Mouse (Mus musculus) limb, embryonic 13.5 days (tissue): Measurements from ENCODE around the gene Xrcc4. TPM values are rescaled to one million over a fixed set of nuclear protein-coding genes. Genes with fewer than 3 reads are reported as not detected.

Experiments used
- ATAC-seq: fragments of 200-750 bp; cut with Nextera tagmentation; 2 replicates; pipeline ENCODE4 v1.8.0; 2017; ENCODE audit warnings: low read depth, moderate number of reproducible peaks, moderate TSS enrichment; ENCODE audit not compliant: low FRiP score
- H3K27ac ChIP-seq: fragments of 300-500 bp; sonication (generic); 2 replicates; pipeline ENCODE4 v1.5.1; 2015; ENCODE audit warnings: inconsistent platforms, mild to moderate bottlenecking, moderate library complexity
- H3K27me3 ChIP-seq: fragments of 300-500 bp; sonication (generic); 2 replicates; pipeline ENCODE4 v1.6.1; 2015; ENCODE audit warnings: mild to moderate bottlenecking, inconsistent platforms
- H3K36me3 ChIP-seq: fragments of 300-500 bp; sonication (generic); 2 replicates; pipeline ENCODE4 v1.6.1; 2015; ENCODE audit warnings: inconsistent platforms, mild to moderate bottlenecking, moderate library complexity
- H3K4me1 ChIP-seq: fragments of 300-500 bp; sonication (generic); 2 replicates; pipeline ENCODE4 v1.6.1; 2015; ENCODE audit warnings: inconsistent platforms
- H3K4me2 ChIP-seq: fragments of 300-500 bp; sonication (generic); replicated peaks from 2 replicates; pipeline ENCODE4 v1.6.1; 2015; ENCODE audit warnings: inconsistent platforms, mild to moderate bottlenecking, moderate library complexity
- H3K4me3 ChIP-seq: fragments of 300-500 bp; sonication (generic); 2 replicates; pipeline ENCODE4 v1.5.1; 2015; ENCODE audit warnings: moderate library complexity, mild to moderate bottlenecking, inconsistent platforms
- H3K9ac ChIP-seq: fragments of 300-500 bp; sonication (generic); 2 replicates; pipeline ENCODE4 v1.6.1; 2015; ENCODE audit warnings: mild to moderate bottlenecking, inconsistent platforms
- H3K9me3 ChIP-seq: fragments of 300-500 bp; sonication (generic); 2 replicates; pipeline ENCODE4 v1.6.1; 2016; ENCODE audit warnings: inconsistent platforms
- WGBS: fragments of 180-500 bp; shearing (Covaris S2); methylation state at CpG from one replicate; pipeline ENCODE4 v1.1.7; 2015; 5-methylcytosine and 5-hydroxymethylcytosine counted together
- polyA plus RNA-seq: library from polyadenylated mRNA; unstranded; fragments of >200 nt; fragmentation: Nextera tagmentation; extraction: Ambion mirVana; gene quantifications from 2 replicates; pipeline ENCODE4 v1.2.1, GENCODE M21; 2015

The Xrcc4 gene
- polyA plus RNA-seq, 1 experiment from 2014 or later: 12.7 TPM

- Histone ChIP-seq H3K9ac (peak within 1 kb of the TSS; percentile 94), H3K36me3 (no peaks in the 10 kb centered on the region), H3K4me3 (peak within 1 kb of the TSS; percentile 80), H3K9me3 (no peaks in the 10 kb centered on the region), H3K27me3 (no peaks in the 10 kb centered on the region), H3K4me1 (peaks cover 24% of the 10 kb centered on the region), H3K4me2 (peak within 1 kb of the TSS; percentile 85), H3K27ac (peak within 1 kb of the TSS; percentile 96)
- WGBS: under 1% methylated on average over 40 of the region's 40 CpGs
- peak; percentile 68 for ATAC-seq
These were observed 347.4 kb downstream of the Xrcc4 start, which contains the start of gene Vcan for GRCm38 (mm10) chr13:89741766-89742685. TSS of gene Vcan (minus strand) at chr13:89742509.

DNA sequence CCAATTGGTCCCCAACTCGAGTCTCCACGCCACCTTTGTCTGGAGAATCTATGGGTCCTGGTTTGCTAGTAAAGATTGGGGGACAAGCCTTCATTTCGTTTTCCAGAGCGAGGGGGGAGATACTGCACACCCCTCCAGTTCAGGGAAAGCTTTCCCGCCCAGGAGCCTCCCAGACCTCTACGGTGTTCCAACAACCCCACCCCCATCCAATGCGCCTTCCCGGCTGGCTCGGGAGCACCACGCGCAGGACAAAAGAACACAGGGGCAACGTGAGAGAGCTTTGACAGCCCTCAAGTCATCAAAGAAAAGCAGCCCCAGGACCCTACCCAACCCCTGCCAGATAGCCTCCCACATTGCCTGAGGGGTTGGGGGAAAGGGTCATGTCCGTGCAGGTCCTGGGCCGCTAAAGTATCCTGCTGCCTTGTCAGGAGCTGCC is 348.3 kb downstream of the Xrcc4 start:
- Histone ChIP-seq H3K9me3 (no peaks in the 10 kb centered on the region), H3K36me3 (no peaks in the 10 kb centered on the region), H3K4me2 (peak overlapping the region; percentile 85), H3K27me3 (no peaks in the 10 kb centered on the region), H3K4me1 (peaks cover 25% of the 10 kb centered on the region), H3K9ac (peak overlapping the region; percentile 94), H3K27ac (peak overlapping the region; percentile 96), H3K4me3 (peak overlapping the region; percentile 80)
- ATAC-seq: peak; percentile 42
- WGBS: under 1% methylated on average over 14 of the region's 14 CpGs

DNA sequence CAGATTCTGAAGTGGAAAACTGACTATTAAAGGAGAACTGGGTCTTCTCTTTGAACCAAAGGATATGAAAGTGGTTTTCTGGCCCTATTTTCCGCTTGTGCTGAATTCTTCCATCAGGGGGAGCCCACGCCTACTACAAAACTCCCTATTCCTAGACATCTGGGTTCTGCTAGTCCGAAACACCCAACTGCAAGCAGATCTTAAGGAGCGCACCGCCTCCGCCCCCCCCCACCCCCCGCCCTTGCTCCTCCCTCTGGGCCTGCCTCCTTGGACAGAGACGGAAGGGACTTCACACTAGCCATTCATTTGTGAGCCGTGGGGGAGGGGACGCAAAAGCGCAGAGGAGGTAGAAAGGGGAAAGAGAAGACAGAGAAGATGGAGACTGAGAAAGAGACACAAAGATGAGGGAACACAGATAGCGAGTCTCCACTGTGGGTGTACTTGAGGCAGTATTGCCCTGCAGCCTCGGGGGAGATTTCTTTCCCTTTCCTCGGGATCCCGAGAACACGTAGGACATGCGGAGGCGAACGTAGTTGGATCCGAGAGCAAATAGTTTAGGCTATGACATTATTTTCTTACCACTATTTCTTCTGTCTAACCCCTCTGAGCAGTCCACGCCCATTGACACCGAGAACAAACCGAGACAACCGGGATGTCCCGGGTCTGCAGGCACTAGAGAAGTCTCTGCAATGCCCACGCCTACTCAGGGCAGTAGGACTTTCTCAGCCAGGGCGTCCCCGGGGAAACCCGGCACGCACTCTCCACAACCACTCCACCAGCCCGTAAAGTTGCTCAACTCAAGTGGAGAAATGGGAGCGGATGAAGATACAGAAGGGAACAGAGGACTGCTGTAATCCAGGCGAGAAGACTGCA is 348.9 kb downstream of the Xrcc4 start:
- under 1% methylated on average over 33 of the region's 33 CpGs for WGBS
- no peaks in the 10 kb centered on the region for H3K9me3 ChIP-seq
- H3K4me2 ChIP-seq: peak overlapping the region; percentile 85

GRCm38 (mm10) chr13:89739696-89740242 is 349.6 kb downstream of the Xrcc4 start:
- ATAC-seq: no peak
- under 1% methylated on average over 24 of the region's 24 CpGs for WGBS
- H3K4me2 ChIP-seq: peak overlapping the region; percentile 85
- H3K4me1 ChIP-seq: peaks cover 27% of the 10 kb centered on the region
- H3K9ac ChIP-seq: peak overlapping the region; percentile 94
- H3K27me3 ChIP-seq: no peaks in the 10 kb centered on the region
- no peaks in the 10 kb centered on the region for H3K9me3 ChIP-seq
- H3K27ac ChIP-seq: peak overlapping the region; percentile 96
- no peaks in the 10 kb centered on the region for H3K36me3 ChIP-seq
- H3K4me3 ChIP-seq: peak overlapping the region; percentile 80

More for the DNA sequence above, 348.9 kb downstream of the Xrcc4 start:
- H3K27me3 ChIP-seq: no peaks in the 10 kb centered on the region
- H3K9ac ChIP-seq: peak overlapping the region; percentile 94
- peak; percentile 85 for ATAC-seq
- peak overlapping the region; percentile 80 for H3K4me3 ChIP-seq
- peaks cover 22% of the 10 kb centered on the region for H3K4me1 ChIP-seq
- no peaks in the 10 kb centered on the region for H3K36me3 ChIP-seq
- H3K27ac ChIP-seq: peak overlapping the region; percentile 96

GRCm38 (mm10) chr13:89738776-89739695 is 350.4 kb downstream of the Xrcc4 start:
- Histone ChIP-seq H3K27ac (peak overlapping the region; percentile 96), H3K4me3 (peak overlapping the region; percentile 80), H3K27me3 (no peaks in the 10 kb centered on the region), H3K36me3 (no peaks in the 10 kb centered on the region), H3K9ac (peak overlapping the region; percentile 94), H3K4me1 (peaks cover 27% of the 10 kb centered on the region), H3K9me3 (no peaks in the 10 kb centered on the region), H3K4me2 (peak overlapping the region; percentile 85)
- peak; percentile 60 for ATAC-seq
- WGBS: 1% methylated on average over 31 of the region's 31 CpGs

DNA sequence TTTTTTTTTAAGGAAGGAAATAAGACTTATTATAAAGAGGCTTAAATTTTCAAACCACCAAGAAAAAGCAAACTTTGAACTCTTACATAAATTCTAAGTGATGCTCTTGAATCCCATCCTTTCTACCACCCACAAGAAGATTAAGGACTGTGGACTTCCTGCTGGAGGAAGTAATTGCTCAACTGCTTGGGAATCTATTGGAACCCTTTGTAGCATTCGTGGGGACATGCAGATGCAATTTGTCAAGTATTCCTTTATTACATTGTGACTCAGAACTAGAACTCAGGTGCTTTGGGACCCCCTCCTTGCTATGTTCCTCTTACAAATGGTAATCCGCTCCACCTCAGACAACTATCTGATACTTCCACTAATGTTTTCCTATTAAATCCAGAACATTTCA is 351.1 kb downstream of the Xrcc4 start:
- H3K27ac ChIP-seq: no peak overlapping the region; the same call in 1 of the 2 replicates
- no peaks in the 10 kb centered on the region for H3K36me3 ChIP-seq
- H3K9me3 ChIP-seq: no peaks in the 10 kb centered on the region
- H3K4me2 ChIP-seq: peak overlapping the region; percentile 85
- H3K4me1 ChIP-seq: peaks cover 30% of the 10 kb centered on the region
- no peak for ATAC-seq
- no peaks in the 10 kb centered on the region for H3K27me3 ChIP-seq
- peak overlapping the region; percentile 80 for H3K4me3 ChIP-seq
- H3K9ac ChIP-seq: peak overlapping the region; percentile 48; the same call in 1 of the 2 replicates
- 43% methylated on average over 2 of the region's 2 CpGs for WGBS

DNA sequence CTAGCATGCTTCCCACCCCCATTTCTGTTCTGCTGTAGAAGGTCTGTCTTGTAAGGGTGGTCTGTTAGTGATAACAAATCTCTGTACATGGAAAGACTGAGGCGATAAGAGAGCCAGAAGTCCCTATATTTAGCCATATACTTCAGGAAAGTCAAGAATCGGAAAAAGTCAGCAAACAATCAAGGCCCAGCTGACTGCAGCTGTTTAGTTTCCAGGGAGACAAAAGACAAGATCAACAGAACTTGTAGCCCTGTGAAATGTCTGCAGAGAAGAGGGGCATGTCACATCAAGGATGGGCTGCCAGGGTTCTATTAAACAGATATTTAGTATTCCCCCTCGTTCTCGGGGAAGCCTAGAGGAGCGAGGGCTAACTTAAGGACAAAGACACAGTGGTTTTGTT is 354.3 kb downstream of the Xrcc4 start:
- Histone ChIP-seq H3K27me3 (no peaks in the 10 kb centered on the region), H3K4me3 (no peak overlapping the region), H3K27ac (no peak overlapping the region), H3K4me2 (no peak overlapping the region), H3K4me1 (peaks cover 24% of the 10 kb centered on the region), H3K9me3 (no peaks in the 10 kb centered on the region), H3K36me3 (peaks cover 1% of the 10 kb centered on the region), H3K9ac (no peak overlapping the region)
- WGBS: 79% methylated on average over 5 of the region's 5 CpGs
- no peak for ATAC-seq

- peaks cover 46% of the 10 kb centered on the region for H3K36me3 ChIP-seq
- peak overlapping the region; percentile 34; the same call in 1 of the 2 replicates for H3K27ac ChIP-seq
- peaks cover 11% of the 10 kb centered on the region for H3K4me1 ChIP-seq
- no peak overlapping the region; the same call in 1 of the 2 replicates for H3K4me2 ChIP-seq
- H3K9me3 ChIP-seq: no peaks in the 10 kb centered on the region
- ATAC-seq: peak; percentile 72; the same call in 1 of the 2 replicates
- no peak overlapping the region for H3K9ac ChIP-seq
- WGBS: 13% methylated on average over 2 of the region's 2 CpGs
- no peaks in the 10 kb centered on the region for H3K27me3 ChIP-seq
- no peak overlapping the region for H3K4me3 ChIP-seq
These were observed 362.9 kb downstream of the Xrcc4 start for GRCm38 (mm10) chr13:89726492-89726891.
